Mouse (Mus musculus): ENCODE measurements around the gene Ms4a6b. TPM values are rescaled to one million over a fixed set of nuclear protein-coding genes. Genes with fewer than 3 reads are reported as not detected.
"Not testable (repeated sequence)": the region's sequence is repeated elsewhere in the genome, so short reads cannot be mapped to it uniquely, and the experiment has no call there.

Ms4a6b gene
- polyA plus RNA-seq, 1 experiment = not detected

DNA sequence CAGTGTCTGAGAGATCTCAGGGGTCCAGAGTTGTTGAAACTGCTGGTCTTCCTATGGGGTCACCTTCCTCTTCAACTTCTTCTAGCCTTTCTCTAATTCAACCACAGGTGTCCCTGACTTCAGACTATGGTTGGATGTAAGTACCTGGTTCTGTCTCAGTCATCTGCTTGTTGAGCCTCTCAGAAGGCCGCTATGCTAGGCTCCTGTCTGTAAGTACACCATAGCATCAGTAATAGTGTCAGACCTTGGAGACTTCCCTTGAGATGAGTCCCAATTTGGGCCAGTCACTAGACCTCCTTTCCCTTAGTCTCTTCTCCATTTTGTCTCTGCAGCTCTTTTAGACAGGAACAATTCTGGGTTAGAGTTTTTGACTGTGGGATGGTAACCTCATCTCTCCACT lies 23.6 kb upstream of the Ms4a6b start:
- Histone ChIP-seq H3K4me2 (ENCODE audit: low read depth) (no peak overlapping the region), H3K36me3 (ENCODE audit: control insufficient read depth, insufficient read depth) (no peaks in the 10 kb centered on the region), H3K79me2 (ENCODE audit: control insufficient read depth, insufficient read depth) (no peaks in the 10 kb centered on the region), H3K4me3 (no peak overlapping the region), H3ac (ENCODE audit: control insufficient read depth, insufficient read length) (no peak overlapping the region), H3K27me3 (ENCODE audit: control insufficient read depth, insufficient read depth, insufficient read length) (no peaks in the 10 kb centered on the region)
- TF ChIP-seq POLR2AphosphoS2 (IDR thresholded peaks at IDR 0.05; ENCODE audit: insufficient read length, low read depth) (no peak), MYOD1 (IDR thresholded peaks at IDR 0.05; ENCODE audit: control insufficient read depth in 1 of 3, insufficient read length in 2 of 3, low read depth in 2 of 3) (no peak), REST (IDR thresholded peaks at IDR 0.05; ENCODE audit: insufficient read depth, insufficient read length) (no peak), POLR2A (IDR thresholded peaks at IDR 0.05; ENCODE audit: insufficient read length, low read depth) (no peak), TCF3 (IDR thresholded peaks at IDR 0.05; ENCODE audit: insufficient read length, low read depth) (no peak), E2F4 (IDR thresholded peaks at IDR 0.05; ENCODE audit: insufficient read depth) (no peak), USF1 (IDR thresholded peaks at IDR 0.05; ENCODE audit: low read depth) (no peak), MYOG (IDR thresholded peaks at IDR 0.05; ENCODE audit: control insufficient read depth in 1 of 3, insufficient read depth in 1 of 3, insufficient read length in 2 of 3, low read depth in 2 of 3) (no peak), MAX (IDR thresholded peaks at IDR 0.05; ENCODE audit: low read depth) (no peak), SRF (IDR thresholded peaks at IDR 0.05; ENCODE audit: control insufficient read depth, insufficient read length, low read depth) (no peak)

DNA sequence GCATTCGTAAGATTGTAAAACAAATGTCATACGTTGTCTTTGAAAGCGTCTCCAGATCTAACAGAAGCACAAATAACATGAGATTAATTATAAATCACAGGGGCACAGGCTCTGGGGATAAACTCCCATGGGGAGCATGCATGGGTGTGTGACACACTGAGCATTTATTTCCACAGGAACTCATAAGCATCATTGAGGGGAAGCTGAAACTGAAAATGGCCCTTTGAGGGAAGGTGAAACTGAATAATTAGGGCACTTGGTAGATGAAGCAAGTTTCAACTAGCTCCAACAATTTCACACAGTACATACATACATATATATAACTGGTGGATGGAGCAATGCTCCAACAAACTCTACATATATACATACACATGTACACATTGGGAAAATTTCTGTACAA lies 21.8 kb upstream of the Ms4a6b start:
- no peak overlapping the region for H3K4me3 ChIP-seq
- H3K4me2 ChIP-seq (ENCODE audit: low read depth) = no peak overlapping the region
- no peak overlapping the region for H3ac ChIP-seq (ENCODE audit: control insufficient read depth, insufficient read length)
- no peak for TF ChIP-seq MAX (IDR thresholded peaks at IDR 0.05; ENCODE audit: low read depth)
- TF ChIP-seq CEBPB (IDR thresholded peaks at IDR 0.05; ENCODE audit: insufficient read depth, poor library complexity, severe bottlenecking) = no peak
- no peak for TF ChIP-seq TCF3 (IDR thresholded peaks at IDR 0.05; ENCODE audit: insufficient read length, low read depth)
- TF ChIP-seq USF1 (IDR thresholded peaks at IDR 0.05; ENCODE audit: low read depth) = no peak
- TF ChIP-seq MYOD1 (IDR thresholded peaks at IDR 0.05; ENCODE audit: control insufficient read depth in 1 of 3, insufficient read length in 2 of 3, low read depth in 2 of 3) = no peak
- no peak for TF ChIP-seq E2F4 (IDR thresholded peaks at IDR 0.05; ENCODE audit: insufficient read depth)
- TF ChIP-seq POLR2A (IDR thresholded peaks at IDR 0.05; ENCODE audit: insufficient read length, low read depth) = no peak
- TF ChIP-seq POLR2AphosphoS2 (IDR thresholded peaks at IDR 0.05; ENCODE audit: insufficient read length, low read depth) = no peak
- no peak for TF ChIP-seq REST (IDR thresholded peaks at IDR 0.05; ENCODE audit: insufficient read depth, insufficient read length)
- TF ChIP-seq TCF12 (IDR thresholded peaks at IDR 0.05; ENCODE audit: insufficient read depth, poor library complexity, severe bottlenecking) = no peak
- TF ChIP-seq SRF (IDR thresholded peaks at IDR 0.05; ENCODE audit: control insufficient read depth, insufficient read length, low read depth) = no peak
- TF ChIP-seq MYOG (IDR thresholded peaks at IDR 0.05; ENCODE audit: control insufficient read depth in 1 of 3, insufficient read depth in 1 of 3, insufficient read length in 2 of 3, low read depth in 2 of 3) = no peak
- no peaks in the 10 kb centered on the region for H3K27me3 ChIP-seq (ENCODE audit: control insufficient read depth, insufficient read depth, insufficient read length)
- H3K36me3 ChIP-seq (ENCODE audit: control insufficient read depth, insufficient read depth) = no peaks in the 10 kb centered on the region
- H3K79me2 ChIP-seq (ENCODE audit: control insufficient read depth, insufficient read depth) = no peaks in the 10 kb centered on the region

DNA sequence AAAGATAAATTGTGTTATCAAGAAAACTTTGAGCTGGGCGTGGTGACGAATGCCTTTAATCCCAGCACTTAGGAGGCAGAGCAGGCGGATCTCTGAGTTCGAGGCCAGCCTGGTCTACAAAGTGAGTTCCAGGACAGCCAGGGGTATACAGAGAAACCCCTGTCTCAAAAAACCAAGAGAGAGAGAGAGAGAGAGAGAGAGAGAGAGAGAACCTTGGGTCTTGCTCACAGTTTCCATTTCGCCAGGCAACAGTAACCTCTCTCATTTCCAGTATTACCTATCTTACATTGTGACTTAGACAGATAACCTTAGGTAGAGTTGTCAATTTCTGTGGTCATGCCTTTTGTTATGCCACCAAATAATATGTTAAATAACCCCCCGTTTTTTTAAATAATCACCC lies 20.0 kb upstream of the Ms4a6b start:
- Histone ChIP-seq H3K36me3 (ENCODE audit: control insufficient read depth, insufficient read depth) (no peaks in the 10 kb centered on the region), H3K4me3 (no peak overlapping the region), H3K4me2 (ENCODE audit: low read depth) (no peak overlapping the region), H3K27me3 (ENCODE audit: control insufficient read depth, insufficient read depth, insufficient read length) (no peaks in the 10 kb centered on the region), H3ac (ENCODE audit: control insufficient read depth, insufficient read length) (no peak overlapping the region), H3K79me2 (ENCODE audit: control insufficient read depth, insufficient read depth) (no peaks in the 10 kb centered on the region)
- no peak for TF ChIP-seq MYOD1 (IDR thresholded peaks at IDR 0.05; ENCODE audit: control insufficient read depth in 1 of 3, insufficient read length in 2 of 3, low read depth in 2 of 3)
- no peak for TF ChIP-seq CEBPB (IDR thresholded peaks at IDR 0.05; ENCODE audit: insufficient read depth, poor library complexity, severe bottlenecking)
- no peak for TF ChIP-seq SRF (IDR thresholded peaks at IDR 0.05; ENCODE audit: control insufficient read depth, insufficient read length, low read depth)
- no peak for TF ChIP-seq USF1 (IDR thresholded peaks at IDR 0.05; ENCODE audit: low read depth)
- no peak for TF ChIP-seq TCF3 (IDR thresholded peaks at IDR 0.05; ENCODE audit: insufficient read length, low read depth)

DNA sequence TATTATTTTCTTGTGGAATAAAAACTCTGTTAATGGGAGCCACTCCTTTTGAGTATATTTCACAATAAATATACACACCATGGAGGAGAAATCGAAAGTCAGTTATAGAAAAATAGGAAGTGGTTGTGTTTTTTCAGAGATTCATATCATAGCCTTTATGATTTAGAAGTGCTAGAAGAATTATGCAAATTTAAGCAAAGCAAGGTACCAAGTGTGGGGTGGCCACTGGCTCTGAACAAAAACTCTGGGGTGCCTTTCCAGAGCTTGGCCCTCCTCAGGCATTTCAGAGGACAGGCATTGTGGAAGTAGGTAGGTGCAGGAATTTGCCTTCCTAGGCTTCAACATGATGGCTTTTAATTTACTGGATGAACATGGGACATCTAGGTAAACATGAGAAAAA lies 19.0 kb upstream of the Ms4a6b start:
- H3K36me3 ChIP-seq (ENCODE audit: control insufficient read depth, insufficient read depth); H3K4me2 ChIP-seq (ENCODE audit: low read depth); H3K4me3 ChIP-seq; H3K27me3 ChIP-seq (ENCODE audit: control insufficient read depth, insufficient read depth, insufficient read length); H3K79me2 ChIP-seq (ENCODE audit: control insufficient read depth, insufficient read depth); H3ac ChIP-seq (ENCODE audit: control insufficient read depth, insufficient read length): not testable (repeated sequence)

DNA sequence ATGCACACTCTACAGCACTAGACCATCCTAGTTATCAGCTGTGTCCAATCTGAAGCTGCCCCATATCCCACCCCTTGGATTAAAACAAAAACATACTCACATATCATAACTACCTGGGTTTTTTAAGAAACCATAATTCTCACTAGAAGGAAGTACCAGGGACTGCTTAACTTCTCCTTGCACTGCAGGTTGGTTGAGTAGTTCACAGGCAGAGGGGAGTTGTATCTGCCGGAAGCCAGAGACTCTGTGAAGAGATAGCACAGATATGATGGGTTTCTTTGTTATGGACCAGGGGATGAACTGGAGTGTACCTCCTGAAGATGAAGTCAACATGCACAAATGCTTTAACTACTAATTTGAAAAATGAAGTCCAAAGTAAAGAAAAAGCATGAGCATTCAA lies 15.5 kb upstream of the Ms4a6b start:
- H3K79me2 ChIP-seq (ENCODE audit: control insufficient read depth, insufficient read depth) = no peaks in the 10 kb centered on the region
- no peaks in the 10 kb centered on the region for H3K36me3 ChIP-seq (ENCODE audit: control insufficient read depth, insufficient read depth)
- no peak overlapping the region for H3K4me2 ChIP-seq (ENCODE audit: low read depth)
- no peak overlapping the region for H3K4me3 ChIP-seq
- TF ChIP-seq TCF3 (IDR thresholded peaks at IDR 0.05; ENCODE audit: insufficient read length, low read depth) (no peak), REST (IDR thresholded peaks at IDR 0.05; ENCODE audit: insufficient read depth, insufficient read length) (no peak)
- no peak overlapping the region for H3ac ChIP-seq (ENCODE audit: control insufficient read depth, insufficient read length)
- H3K27me3 ChIP-seq (ENCODE audit: control insufficient read depth, insufficient read depth, insufficient read length) = no peaks in the 10 kb centered on the region

DNA sequence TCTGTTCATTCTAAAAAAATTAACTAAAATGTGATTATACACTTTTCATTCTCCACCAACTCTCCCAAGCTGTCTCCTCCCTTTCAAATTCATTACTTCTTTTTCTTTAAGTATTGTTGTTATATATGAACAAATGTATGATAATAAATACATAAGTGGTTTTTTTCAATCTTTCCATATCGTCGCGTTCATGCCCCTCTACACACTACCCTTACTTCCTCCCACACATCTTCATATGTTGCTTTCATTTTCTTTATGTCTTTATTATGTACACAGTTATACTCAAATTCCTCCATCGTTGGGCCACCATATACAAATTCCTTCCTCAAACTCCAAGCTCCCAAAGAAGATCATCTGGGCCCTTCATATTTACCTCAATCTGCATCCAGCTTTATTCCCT lies 15.0 kb upstream of the Ms4a6b start:
- Histone ChIP-seq H3K79me2 (ENCODE audit: control insufficient read depth, insufficient read depth) (no peaks in the 10 kb centered on the region), H3K27me3 (ENCODE audit: control insufficient read depth, insufficient read depth, insufficient read length) (no peaks in the 10 kb centered on the region), H3K36me3 (ENCODE audit: control insufficient read depth, insufficient read depth) (no peaks in the 10 kb centered on the region), H3K4me3 (no peak overlapping the region), H3K4me2 (ENCODE audit: low read depth) (no peak overlapping the region), H3ac (ENCODE audit: control insufficient read depth, insufficient read length) (no peak overlapping the region)
- TF ChIP-seq MAX (IDR thresholded peaks at IDR 0.05; ENCODE audit: low read depth) (no peak), POLR2A (IDR thresholded peaks at IDR 0.05; ENCODE audit: insufficient read length, low read depth) (no peak), E2F4 (IDR thresholded peaks at IDR 0.05; ENCODE audit: insufficient read depth) (no peak), USF1 (IDR thresholded peaks at IDR 0.05; ENCODE audit: low read depth) (no peak), POLR2AphosphoS2 (IDR thresholded peaks at IDR 0.05; ENCODE audit: insufficient read length, low read depth) (no peak), CEBPB (IDR thresholded peaks at IDR 0.05; ENCODE audit: insufficient read depth, poor library complexity, severe bottlenecking) (no peak), TCF12 (IDR thresholded peaks at IDR 0.05; ENCODE audit: insufficient read depth, poor library complexity, severe bottlenecking) (no peak), SRF (IDR thresholded peaks at IDR 0.05; ENCODE audit: control insufficient read depth, insufficient read length, low read depth) (no peak), MYOG (IDR thresholded peaks at IDR 0.05; ENCODE audit: control insufficient read depth in 1 of 3, insufficient read depth in 1 of 3, insufficient read length in 2 of 3, low read depth in 2 of 3) (no peak), REST (IDR thresholded peaks at IDR 0.05; ENCODE audit: insufficient read depth, insufficient read length) (no peak), TCF3 (IDR thresholded peaks at IDR 0.05; ENCODE audit: insufficient read length, low read depth) (no peak), MYOD1 (IDR thresholded peaks at IDR 0.05; ENCODE audit: control insufficient read depth in 1 of 3, insufficient read length in 2 of 3, low read depth in 2 of 3) (no peak)
